Mouse (Mus musculus): ENCODE data around the gene Grk6.

- TF ChIP-seq POLR2A (IDR thresholded peaks at IDR 0.05; ENCODE audit: low read depth, low read length) (no peak), CTCF (IDR thresholded peaks at IDR 0.05; ENCODE audit: extremely low read depth, insufficient read length, insufficient replicate concordance, low read depth, low read length) (no peak)
Measured at GRCm38 (mm10) chr13:55482542-55482941, 37.7 kb downstream of the Grk6 start.

Measured in small intestine, adult 2 months (tissue).